Mouse (Mus musculus) CH12.LX (cell line): Measurements from ENCODE around the gene Pih1d2. TPM values are rescaled to one million over a fixed set of nuclear protein-coding genes. Genes with fewer than 3 reads are reported as not detected.

Experiments
- DNase-seq: peaks from one replicate; pipeline ENCODE4 v3.0.0-alpha.2; 2013; ENCODE audit errors: extremely low read depth
- H3K27ac ChIP-seq: 2 replicates; pipeline ENCODE4 v1.5.1; 2012; ENCODE audit warnings: low read depth, mild to moderate bottlenecking, control low read depth, moderate library complexity; ENCODE audit not compliant: insufficient read depth
- H3K27me3 ChIP-seq: replicated peaks from 2 replicates; pipeline ENCODE3; 2012; ENCODE audit warnings: inconsistent platforms
- H3K36me3 ChIP-seq, 2 experiments: replicated peaks in 1 of 2; 2 replicates each; pipeline versions ENCODE3 to v1.6.1; 2012; ENCODE audit warnings: inconsistent platforms in 1 of 2, low read length in 1 of 2, mild to moderate bottlenecking in 1 of 2, mixed read lengths in 1 of 2, moderate library complexity in 1 of 2; ENCODE audit not compliant: control insufficient read depth in 1 of 2, insufficient read depth in 1 of 2
- H3K4me1 ChIP-seq, 2 experiments: 2 replicates each; pipeline ENCODE4 v1.6.1; 2012; ENCODE audit warnings: inconsistent platforms in 1 of 2, moderate library complexity in 1 of 2; ENCODE audit not compliant: insufficient read depth in 2 of 2, control insufficient read depth in 1 of 2
- H3K4me2 ChIP-seq: 2 replicates; pipeline ENCODE4 v1.6.1; 2012; ENCODE audit warnings: low read depth, mild to moderate bottlenecking, control low read depth; ENCODE audit not compliant: poor library complexity, insufficient read depth, severe bottlenecking
- H3K4me3 ChIP-seq, 3 experiments: fragments of 150-350 bp in 1 of 3; sonication (generic) in 1 of 3; replicated peaks in 1 of 3; 2 replicates each; pipeline versions ENCODE3 to v1.5.1; 2011 to 2012; ENCODE audit warnings: low read depth in 2 of 3, low read length in 2 of 3, mild to moderate bottlenecking in 2 of 3, moderate library complexity in 2 of 3, control low read depth in 1 of 3, improper control_type of control experiment in 1 of 3, inconsistent platforms in 1 of 3, mixed read lengths in 1 of 3; ENCODE audit not compliant: poor library complexity in 1 of 3
- H3K79me2 ChIP-seq: replicated peaks from 2 replicates; pipeline ENCODE4 v1.6.1; 2012; ENCODE audit warnings: mild to moderate bottlenecking, moderate library complexity; ENCODE audit not compliant: control insufficient read depth, poor library complexity, insufficient read depth, severe bottlenecking; ENCODE audit errors: extremely low read depth
- H3K9ac ChIP-seq: 2 replicates; pipeline ENCODE4 v1.6.1; 2012; ENCODE audit warnings: low read depth, mild to moderate bottlenecking, control low read depth, moderate library complexity; ENCODE audit not compliant: insufficient read depth
- H3K9me3 ChIP-seq: replicated peaks from 2 replicates; pipeline ENCODE3; 2012; ENCODE audit warnings: low read length, inconsistent platforms, mixed read lengths
- BHLHE40 ChIP-seq: IDR thresholded peaks from 2 replicates; pipeline ENCODE4 v1.6.1; 2011; ENCODE audit warnings: mild to moderate bottlenecking, low read depth, low read length, improper control_type of control experiment
- CHD1 ChIP-seq: IDR thresholded peaks from 2 replicates; pipeline ENCODE4 v1.6.1; 2012; ENCODE audit warnings: low read depth, low read length, improper control_type of control experiment, inconsistent platforms
- CHD2 ChIP-seq: IDR thresholded peaks from 2 replicates; pipeline ENCODE4 v1.6.1; 2011; ENCODE audit warnings: low read length, improper control_type of control experiment
- CTCF ChIP-seq, 2 experiments: IDR thresholded peaks in 1 of 2; conservative IDR thresholded peaks in 1 of 2; 2 replicates each; pipeline ENCODE4 v1.5.1; 2011 to 2012; ENCODE audit warnings: low read depth in 2 of 2, low read length in 2 of 2, improper control_type of control experiment in 1 of 2, inconsistent platforms in 1 of 2, mild to moderate bottlenecking in 1 of 2, moderate library complexity in 1 of 2
- E2F4 ChIP-seq: IDR thresholded peaks from 2 replicates; pipeline ENCODE4 v1.6.1; 2011; ENCODE audit warnings: low read depth, low read length, improper control_type of control experiment; ENCODE audit not compliant: insufficient replicate concordance
- EP300 ChIP-seq: IDR thresholded peaks from 2 replicates; pipeline ENCODE4 v1.6.1; 2011; ENCODE audit warnings: low read length, improper control_type of control experiment
- ETS1 ChIP-seq: conservative IDR thresholded peaks from 2 replicates; pipeline ENCODE4 v1.6.1; 2012; ENCODE audit warnings: low read depth, mild to moderate bottlenecking, inconsistent platforms, low read length, improper control_type of control experiment, moderate library complexity
- GABPA ChIP-seq: IDR thresholded peaks from 2 replicates; pipeline ENCODE4 v1.6.1; 2012; ENCODE audit warnings: low read depth, low read length, improper control_type of control experiment, inconsistent platforms; ENCODE audit not compliant: insufficient replicate concordance
- HCFC1 ChIP-seq: IDR thresholded peaks from 2 replicates; pipeline ENCODE4 v1.6.1; 2012; ENCODE audit warnings: low read depth, mild to moderate bottlenecking, inconsistent platforms, low read length, improper control_type of control experiment
- IRF4 ChIP-seq: IDR thresholded peaks from 2 replicates; pipeline ENCODE4 v1.6.1; 2014; ENCODE audit warnings: low read depth, mild to moderate bottlenecking, inconsistent platforms, low read length, improper control_type of control experiment
- JUN ChIP-seq: IDR thresholded peaks from 2 replicates; pipeline ENCODE4 v1.6.1; 2011; ENCODE audit warnings: low read depth, mild to moderate bottlenecking, low read length, improper control_type of control experiment, moderate library complexity; ENCODE audit not compliant: insufficient read depth
- JUND ChIP-seq: conservative IDR thresholded peaks from 2 replicates; pipeline ENCODE4 v1.6.1; 2011; ENCODE audit warnings: low read depth, low read length, improper control_type of control experiment
- KAT2A ChIP-seq: IDR thresholded peaks from 2 replicates; pipeline ENCODE4 v1.6.1; 2012; ENCODE audit warnings: low read length, improper control_type of control experiment, inconsistent platforms; ENCODE audit not compliant: insufficient replicate concordance
- MAFK ChIP-seq: IDR thresholded peaks from 2 replicates; pipeline ENCODE4 v1.6.1; 2011; ENCODE audit warnings: low read length, improper control_type of control experiment; ENCODE audit not compliant: insufficient replicate concordance
- MAX ChIP-seq: IDR thresholded peaks from 2 replicates; pipeline ENCODE4 v1.6.1; 2011; ENCODE audit warnings: low read length, improper control_type of control experiment
- MAZ ChIP-seq: IDR thresholded peaks from 2 replicates; pipeline ENCODE4 v1.6.1; 2012; ENCODE audit warnings: low read depth, mild to moderate bottlenecking, inconsistent platforms, low read length, improper control_type of control experiment, moderate library complexity
- MEF2A ChIP-seq: IDR thresholded peaks from 2 replicates; pipeline ENCODE4 v1.6.1; 2014; ENCODE audit warnings: low read depth, mild to moderate bottlenecking, inconsistent platforms, low read length, improper control_type of control experiment, borderline replicate concordance
- MXI1 ChIP-seq: IDR thresholded peaks from 2 replicates; pipeline ENCODE4 v1.6.1; 2011; ENCODE audit warnings: mild to moderate bottlenecking, low read depth, low read length, improper control_type of control experiment
- MYC ChIP-seq: IDR thresholded peaks from 2 replicates; pipeline ENCODE4 v1.6.1; 2011; ENCODE audit warnings: low read depth, mild to moderate bottlenecking, improper control_type of control experiment, low read length
- NELFE ChIP-seq: IDR thresholded peaks from 2 replicates; pipeline ENCODE4 v1.6.1; 2011; ENCODE audit warnings: low read depth, low read length, improper control_type of control experiment
- NRF1 ChIP-seq: IDR thresholded peaks from 2 replicates; pipeline ENCODE4 v1.6.1; 2014; ENCODE audit warnings: low read depth, mild to moderate bottlenecking, inconsistent platforms, low read length, improper control_type of control experiment, moderate library complexity
- PAX5 ChIP-seq: IDR thresholded peaks from 2 replicates; pipeline ENCODE4 v1.6.1; 2012; ENCODE audit warnings: low read length, inconsistent platforms, mixed read lengths
- POLR2A ChIP-seq: IDR thresholded peaks from 2 replicates; pipeline ENCODE4 v1.6.1; 2011; ENCODE audit warnings: low read depth, mild to moderate bottlenecking, improper control_type of control experiment, low read length
- POLR2AphosphoS2 ChIP-seq: IDR thresholded peaks from 2 replicates; pipeline ENCODE4 v1.6.1; 2011; ENCODE audit warnings: low read depth, low read length, improper control_type of control experiment
- RAD21 ChIP-seq: IDR thresholded peaks from 2 replicates; pipeline ENCODE4 v1.6.1; 2011; ENCODE audit warnings: low read depth, mild to moderate bottlenecking, low read length, improper control_type of control experiment, moderate library complexity
- RCOR1 ChIP-seq: conservative IDR thresholded peaks from 2 replicates; pipeline ENCODE4 v1.6.1; 2012; ENCODE audit warnings: low read depth, mild to moderate bottlenecking, inconsistent platforms, low read length, improper control_type of control experiment
- SIN3A ChIP-seq: IDR thresholded peaks from 2 replicates; pipeline ENCODE4 v1.6.1; 2012; ENCODE audit warnings: low read length, improper control_type of control experiment, inconsistent platforms
- SMC3 ChIP-seq: IDR thresholded peaks from 2 replicates; pipeline ENCODE4 v1.6.1; 2011; ENCODE audit warnings: low read depth, low read length, improper control_type of control experiment
- TBP ChIP-seq: conservative IDR thresholded peaks from 2 replicates; pipeline ENCODE4 v1.6.1; 2011; ENCODE audit warnings: low read depth, low read length, improper control_type of control experiment
- TCF12 ChIP-seq: IDR thresholded peaks from 2 replicates; pipeline ENCODE4 v1.6.1; 2014; ENCODE audit warnings: low read depth, mild to moderate bottlenecking, inconsistent platforms, low read length, improper control_type of control experiment
- UBTF ChIP-seq: IDR thresholded peaks from 2 replicates; pipeline ENCODE4 v1.6.1; 2012; ENCODE audit warnings: low read depth, mild to moderate bottlenecking, inconsistent platforms, low read length, improper control_type of control experiment, moderate library complexity
- USF1 ChIP-seq: IDR thresholded peaks from 2 replicates; pipeline ENCODE4 v1.6.1; 2014; ENCODE audit warnings: low read depth, mild to moderate bottlenecking, inconsistent platforms, low read length, improper control_type of control experiment
- USF2 ChIP-seq: conservative IDR thresholded peaks from 2 replicates; pipeline ENCODE4 v1.6.1; 2011; ENCODE audit warnings: low read depth, low read length, improper control_type of control experiment
- ZC3H11A ChIP-seq: IDR thresholded peaks from 2 replicates; pipeline ENCODE4 v1.6.1; 2012; ENCODE audit warnings: low read depth, mild to moderate bottlenecking, inconsistent platforms, low read length, improper control_type of control experiment
- ZKSCAN1 ChIP-seq: IDR thresholded peaks from 2 replicates; pipeline ENCODE4 v1.6.1; 2012; ENCODE audit warnings: low read depth, inconsistent platforms, low read length, improper control_type of control experiment, borderline replicate concordance
- ZMIZ1 ChIP-seq: IDR thresholded peaks from 2 replicates; pipeline ENCODE4 v1.6.1; 2012; ENCODE audit warnings: low read depth, mild to moderate bottlenecking, inconsistent platforms, low read length, improper control_type of control experiment
- ZNF384 ChIP-seq: IDR thresholded peaks from 2 replicates; pipeline ENCODE4 v1.6.1; 2012; ENCODE audit warnings: low read depth, low read length, improper control_type of control experiment, inconsistent platforms
- dilution Hi-C: fragments of 300-500 bp; cut with MboI; formaldehyde crosslinking; loops from 2 replicates; pipeline ENCODE4 v1.14.3; 2020; ENCODE audit warnings: low sequenced_read_pairs; ENCODE audit not compliant: extremely low pct_unique_long_range_greater_than_20kb, extremely low pct_ligation_motif_present
- in situ Hi-C: fragments of 300-500 bp; cut with MboI; formaldehyde crosslinking; loops from 3 replicates; pipeline ENCODE4 v1.14.3; 2019; ENCODE audit warnings: low sequenced_read_pairs, low pct_ligation_motif_present, low pct_unique_long_range_greater_than_20kb, mixed read lengths
- polyA plus RNA-seq: library from polyadenylated mRNA; unstranded; fragments of >175 nt; gene quantifications from 2 replicates; pipeline ENCODE4 v1.2.1, GENCODE M21; 2012; ENCODE audit warnings: low read depth; ENCODE audit not compliant: insufficient read length
- total RNA-seq, 2 experiments: library from RNA; depleted of rRNA; stranded (reverse); fragments of 300-350 nt in 1 of 2; fragments of >200 nt in 1 of 2; gene quantifications; 2 replicates each; pipeline ENCODE4 v1.2.3; 2012 to 2014

Gene Pih1d2
- total and polyA plus RNA-seq, 3 experiments: 1.8 to 5.5 (median 2.8) TPM

GRCm38 (mm10) chr9:50659392-50660217, 42.5 kb downstream of the Pih1d2 start, which contains the start of gene Dlat:
Gene Dlat, minus strand, starts transcription at chr9:50659780.
- in situ Hi-C loops: loop anchor here (5.0 kb wide), 1 partner anchor 37 kb away; no protein-coding TSS in a partner anchor
- Histone ChIP-seq H3K36me3 (peaks cover 4 to 25% of the 10 kb centered on the region in 2 experiments), H3K79me2 (peaks cover 7% of the 10 kb centered on the region; the same call in 1 of the 2 replicates), H3K27me3 (no peaks in the 10 kb centered on the region), H3K4me1 (peaks cover 2 to 16% of the 10 kb centered on the region in 2 experiments), H3K27ac (no peak within 1 kb of the TSS), H3K4me3 (peak within 1 kb of the TSS; percentile 80 to 95 (median 84)), H3K9ac (peak within 1 kb of the TSS; percentile 88), H3K9me3 (no peaks in the 10 kb centered on the region), H3K4me2 (peak within 1 kb of the TSS; percentile 97)
- DNase-seq: peak; percentile 78
- dilution Hi-C loops: no loop called here
- no peak for TF ChIP-seq PAX5
- TF ChIP-seq HCFC1: peak; percentile 83
- TF ChIP-seq MAFK: no peak
- no peak for TF ChIP-seq USF2
- peak; percentile 88 for TF ChIP-seq ZMIZ1
- no peak for TF ChIP-seq EP300
- TF ChIP-seq ZNF384: no peak
- peak; percentile 90 for TF ChIP-seq TCF12
- peak; percentile 80 for TF ChIP-seq MAZ
- peak; percentile 82; the same call in 1 of the 2 replicates for TF ChIP-seq KAT2A
- 0 out of 2 replicates have a peak, but pooled peaks have one; percentile 30 for TF ChIP-seq RCOR1
- peak; percentile 27; the same call in 1 of the 2 replicates for TF ChIP-seq BHLHE40
- 0 out of 2 replicates have a peak, but pooled peaks have one; percentile 24 for TF ChIP-seq E2F4
- TF ChIP-seq ETS1: 0 out of 2 replicates have a peak, but pooled peaks have one; percentile 31
- 0 out of 2 replicates have a peak, but pooled peaks have one; percentile 16 for TF ChIP-seq TBP
- TF ChIP-seq NELFE: peak; percentile 91
- TF ChIP-seq SIN3A: peak; percentile 38
- no peak for TF ChIP-seq CTCF (conservative IDR thresholded peaks at IDR 0.05 in 1 of 2, IDR thresholded peaks at IDR 0.05 in 1 of 2; ENCODE audit: low read depth in 2 of 2, low read length in 2 of 2)
- no peak for TF ChIP-seq RAD21
- TF ChIP-seq USF1: no peak
- TF ChIP-seq POLR2A: peak; percentile 92
- no peak; the same call in 1 of the 2 replicates for TF ChIP-seq GABPA
- TF ChIP-seq ZC3H11A: no peak
- TF ChIP-seq CHD1: no peak
- TF ChIP-seq JUN: no peak
- TF ChIP-seq MEF2A: peak; percentile 25; the same call in 1 of the 2 replicates
- peak; percentile 76 for TF ChIP-seq NRF1
- TF ChIP-seq POLR2AphosphoS2: peak; percentile 82; the same call in 1 of the 2 replicates
- no peak for TF ChIP-seq MYC
- TF ChIP-seq UBTF: peak; percentile 74; the same call in 1 of the 2 replicates
- TF ChIP-seq MAX: peak; percentile 23; the same call in 1 of the 2 replicates
- TF ChIP-seq IRF4: peak; percentile 55
- TF ChIP-seq JUND: no peak
- no peak for TF ChIP-seq CHD2
- TF ChIP-seq MXI1: peak; percentile 82; the same call in 1 of the 2 replicates
- TF ChIP-seq SMC3: no peak
- no peak for TF ChIP-seq ZKSCAN1
